Mouse (Mus musculus) kidney, adult 9 months (tissue): ENCODE results near the gene Rabl6.

Experiments used
- DNase-seq: peaks from one replicate; pipeline ENCODE4 v3.0.0; 2022

Gene Rabl6

GRCm38 (mm10) chr2:25607761-25608622 lies at the start of gene Rabl6:
Rabl6 (minus strand) TSS chr2:25608521.
- peak; percentile 91 for DNase-seq

DNA sequence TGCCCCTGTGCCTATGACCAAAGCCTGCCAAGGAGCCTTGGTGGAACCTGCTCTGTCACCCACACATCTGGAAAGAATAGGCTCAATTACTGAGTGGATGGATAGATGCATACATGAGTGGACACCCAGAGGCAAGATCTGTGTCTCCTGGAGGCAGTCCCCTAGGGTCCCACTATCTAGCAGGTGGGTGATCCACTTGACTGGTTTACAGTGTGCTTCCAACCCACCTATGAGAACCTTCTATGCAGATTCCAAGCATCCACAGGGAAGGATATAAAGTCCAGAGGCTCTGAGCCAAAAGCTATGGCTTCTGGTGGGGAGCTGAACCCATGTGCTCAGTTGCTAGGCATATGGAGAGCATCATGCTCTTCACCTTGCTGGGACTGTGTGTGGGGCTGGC lies 49.3 kb upstream of the Rabl6 start, which contains the start of gene Lcn5:
Lcn5 (plus strand) TSS at position 301 of the 400 bp plus-strand sequence.
- no peak for DNase-seq

DNA sequence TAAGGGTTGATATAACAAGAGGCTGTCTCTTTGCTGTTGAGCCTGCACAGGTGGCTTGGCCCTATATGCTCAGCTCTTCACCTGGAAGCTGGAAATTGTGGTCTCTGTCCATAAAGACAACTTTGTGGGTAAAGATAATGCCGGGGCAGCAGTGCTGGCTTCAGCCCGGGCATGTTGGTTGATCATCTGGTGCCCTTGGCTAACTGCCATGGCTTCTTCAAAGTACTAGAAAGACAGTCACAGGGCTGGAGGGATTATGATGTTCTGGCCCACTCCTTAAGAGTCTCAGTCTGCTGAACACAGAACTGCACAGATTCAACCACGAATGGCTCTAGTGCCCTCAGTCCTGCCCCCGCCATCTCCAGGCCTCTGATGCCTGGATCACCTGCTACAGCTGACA lies 48.9 kb upstream of the Rabl6 start:
- no peak for DNase-seq

DNA sequence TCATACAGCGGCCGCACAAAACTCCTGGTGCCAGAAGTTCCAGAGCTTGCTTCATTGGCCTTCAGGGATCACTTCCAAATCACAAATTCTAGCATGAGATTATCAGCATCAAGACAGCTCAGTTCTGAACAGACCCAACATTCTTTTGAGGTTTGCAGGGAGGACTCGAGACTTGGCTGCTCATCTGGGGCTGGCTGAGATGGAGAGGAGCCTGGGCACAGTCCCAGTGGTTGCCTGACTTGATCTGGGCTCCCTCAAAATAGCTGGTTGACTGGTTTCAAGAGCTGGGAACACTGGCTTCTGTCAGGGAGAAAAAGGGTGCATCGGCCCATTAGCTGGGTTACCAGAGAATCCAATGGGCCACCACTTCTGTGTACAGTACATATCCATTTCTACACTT lies 48.4 kb upstream of the Rabl6 start:
- DNase-seq: no peak

DNA sequence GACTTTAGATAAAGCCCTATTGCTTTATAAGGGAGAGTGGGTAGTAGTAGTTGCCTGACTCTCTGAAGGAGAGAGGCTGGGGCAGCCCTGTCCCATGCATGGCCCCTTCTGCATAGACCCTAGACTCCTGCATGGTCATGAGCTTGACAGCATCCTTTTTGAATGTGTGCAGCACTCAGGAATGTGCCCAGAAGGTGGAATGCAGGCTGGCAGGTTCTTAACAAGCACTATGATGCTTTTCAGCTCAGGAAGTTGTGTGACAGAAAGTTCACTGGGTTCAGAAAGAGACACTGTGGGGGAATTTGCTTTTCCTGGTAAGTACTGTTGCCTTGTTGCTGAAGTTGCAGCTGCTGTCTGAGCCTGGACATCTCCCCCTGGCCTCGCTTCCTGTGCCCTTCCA lies 46.2 kb upstream of the Rabl6 start:
- no peak for DNase-seq

GRCm38 (mm10) chr2:25652902-25653301 lies 44.6 kb upstream of the Rabl6 start, which contains the start of gene Lcn8:
Lcn8 (plus strand) TSS chr2:25653120.
- DNase-seq: no peak

DNA sequence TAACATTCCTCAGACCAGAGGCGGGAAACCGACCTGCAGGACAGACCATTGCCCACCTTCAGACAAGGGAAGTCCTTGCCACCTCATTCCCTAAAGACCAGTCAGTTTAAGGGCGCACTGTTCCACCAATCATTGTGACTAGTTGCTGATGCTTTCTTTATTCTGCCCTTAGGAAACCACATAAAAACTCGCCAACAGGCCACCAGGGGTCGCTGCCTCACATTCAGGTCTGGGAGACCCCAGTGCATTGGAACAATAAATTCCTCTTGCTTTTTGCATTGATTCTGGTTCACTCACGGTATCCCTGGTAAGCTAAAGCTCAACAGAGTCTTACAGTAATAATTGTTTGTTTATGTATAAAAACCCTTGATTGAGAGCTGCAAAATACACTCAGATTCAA lies 31.6 kb upstream of the Rabl6 start:
- DNase-seq: peak; percentile 31

GRCm38 (mm10) chr2:25634046-25634445 lies 25.7 kb upstream of the Rabl6 start:
- no peak for DNase-seq

DNA sequence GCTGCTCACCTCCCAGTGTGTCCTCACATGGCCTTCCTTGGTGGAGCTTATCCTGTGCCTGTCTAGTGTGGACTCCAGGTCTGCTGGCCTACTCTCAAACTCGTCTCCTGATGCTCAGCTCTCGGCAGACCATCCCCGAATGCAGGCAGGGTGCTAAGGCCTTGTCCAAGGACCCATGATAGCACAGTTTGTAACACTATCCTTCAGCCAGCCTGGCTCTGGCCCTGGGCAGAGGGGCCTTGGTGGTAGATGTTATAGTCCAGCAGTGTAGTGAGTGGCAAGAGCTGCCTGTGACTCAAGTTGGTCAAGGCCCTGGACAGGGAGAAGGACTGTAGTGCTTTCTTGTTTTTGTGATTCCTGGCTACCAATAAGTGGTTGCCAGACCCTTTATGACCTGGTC lies 25.3 kb upstream of the Rabl6 start:
- no peak for DNase-seq

DNA sequence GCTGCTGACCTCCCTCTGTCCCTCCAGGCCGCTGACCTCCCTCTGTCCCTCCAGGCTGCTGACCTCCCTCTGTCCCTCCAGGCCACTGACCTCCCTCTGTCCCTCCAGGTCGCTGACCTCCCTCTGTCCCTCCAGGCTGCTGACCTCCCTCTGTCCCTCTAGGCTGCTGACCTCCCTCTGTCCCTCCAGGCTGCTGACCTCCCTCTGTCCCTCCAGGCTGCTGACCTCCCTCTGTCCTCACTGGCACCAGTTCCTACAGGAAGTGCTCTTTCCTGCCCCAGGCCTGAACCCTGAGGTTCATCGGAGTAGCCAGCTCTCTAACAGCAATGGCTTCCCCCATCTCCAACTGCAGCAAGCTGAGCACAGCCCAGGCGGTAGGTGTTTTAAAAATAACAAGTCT lies 20.4 kb upstream of the Rabl6 start:
- peak; percentile 53 for DNase-seq

DNA sequence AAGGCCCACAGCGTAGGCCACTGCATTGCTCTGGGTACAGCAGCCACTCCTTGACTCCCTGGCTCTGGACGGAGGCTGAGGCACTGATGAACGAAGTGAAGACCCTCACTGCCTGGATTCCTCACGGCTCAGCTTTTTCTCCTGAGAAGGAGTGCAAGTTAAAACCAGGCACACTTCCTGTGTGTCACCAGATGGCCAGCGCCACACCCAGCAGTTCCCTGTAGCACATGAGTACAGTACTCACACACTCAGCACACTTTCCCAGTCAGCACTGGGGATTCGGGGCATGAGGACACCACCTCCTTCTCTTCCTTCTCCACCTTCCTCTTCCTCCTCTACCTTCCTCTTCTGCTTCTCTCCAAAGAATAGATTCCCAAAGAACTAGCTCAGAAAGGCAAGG lies 19.5 kb upstream of the Rabl6 start, which contains the start of gene Fcna:
Fcna (minus strand) TSS at position 220 of the 400 bp plus-strand sequence.
- DNase-seq: no peak

DNA sequence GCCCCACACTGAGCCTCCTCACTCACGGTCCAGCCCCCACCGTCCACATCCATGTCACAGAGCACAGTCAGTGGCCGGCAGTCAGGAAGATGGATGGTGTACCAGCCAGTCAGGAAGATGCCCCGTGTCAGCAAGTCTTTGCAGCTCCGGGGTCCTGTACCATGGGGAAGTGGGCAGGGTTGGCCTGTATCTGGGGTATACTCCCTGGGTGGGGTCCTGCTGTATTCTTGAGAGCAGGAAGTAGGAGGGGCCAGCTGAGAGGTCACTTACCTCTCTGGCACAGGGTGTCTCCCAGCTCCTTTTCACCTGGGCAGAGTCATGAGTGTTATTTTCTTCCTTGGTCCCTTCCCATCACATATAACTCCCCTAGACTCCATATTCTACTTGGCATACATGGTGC lies 17.7 kb upstream of the Rabl6 start:
- no peak for DNase-seq

GRCm38 (mm10) chr2:25621229-25622200 lies 13.2 kb upstream of the Rabl6 start, which contains the start of gene Tmem141:
Tmem141 (minus strand) TSS chr2:25622005.
- peak; percentile 94 for DNase-seq

- DNase-seq: no peak
Observed at GRCm38 (mm10) chr2:25620852-25621228, 12.5 kb upstream of the Rabl6 start.

DNA sequence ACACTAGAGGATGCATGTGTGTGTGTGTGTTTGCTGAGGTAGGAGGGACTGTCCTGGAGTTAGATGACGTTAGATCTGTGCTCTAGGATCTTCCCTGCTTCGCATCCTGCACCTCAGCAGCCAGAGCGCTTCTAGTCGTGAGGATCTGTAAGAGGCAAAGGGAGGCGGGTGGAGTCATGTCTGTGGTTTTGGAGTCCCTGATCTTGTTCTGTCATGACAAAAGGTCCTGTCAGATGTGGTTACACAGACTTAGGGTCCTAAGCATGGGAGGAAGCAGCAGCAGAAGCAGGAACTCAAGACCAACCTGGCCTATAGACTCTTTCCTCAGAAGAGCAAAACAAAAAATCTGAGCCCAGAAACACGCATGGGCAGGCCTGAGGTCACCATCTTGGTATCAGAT lies 12.1 kb upstream of the Rabl6 start:
- no peak for DNase-seq

- DNase-seq: no peak
Observed at GRCm38 (mm10) chr2:25617578-25617977, 9.3 kb upstream of the Rabl6 start, which contains the start of gene Ccdc183. Ccdc183 (minus strand) TSS chr2:25617678.

GRCm38 (mm10) chr2:25616398-25616797 lies 8.1 kb upstream of the Rabl6 start:
- no peak for DNase-seq

- DNase-seq: no peak
Observed at GRCm38 (mm10) chr2:25608671-25609070, 350 bp upstream of the Rabl6 start.

GRCm38 (mm10) chr2:25602526-25602925 lies 5.8 kb downstream of the Rabl6 start:
- no peak for DNase-seq

- no peak for DNase-seq
Observed at GRCm38 (mm10) chr2:25600037-25600436, 8.3 kb downstream of the Rabl6 start.

GRCm38 (mm10) chr2:25598749-25599148 lies 9.6 kb downstream of the Rabl6 start:
- DNase-seq: no peak

DNA sequence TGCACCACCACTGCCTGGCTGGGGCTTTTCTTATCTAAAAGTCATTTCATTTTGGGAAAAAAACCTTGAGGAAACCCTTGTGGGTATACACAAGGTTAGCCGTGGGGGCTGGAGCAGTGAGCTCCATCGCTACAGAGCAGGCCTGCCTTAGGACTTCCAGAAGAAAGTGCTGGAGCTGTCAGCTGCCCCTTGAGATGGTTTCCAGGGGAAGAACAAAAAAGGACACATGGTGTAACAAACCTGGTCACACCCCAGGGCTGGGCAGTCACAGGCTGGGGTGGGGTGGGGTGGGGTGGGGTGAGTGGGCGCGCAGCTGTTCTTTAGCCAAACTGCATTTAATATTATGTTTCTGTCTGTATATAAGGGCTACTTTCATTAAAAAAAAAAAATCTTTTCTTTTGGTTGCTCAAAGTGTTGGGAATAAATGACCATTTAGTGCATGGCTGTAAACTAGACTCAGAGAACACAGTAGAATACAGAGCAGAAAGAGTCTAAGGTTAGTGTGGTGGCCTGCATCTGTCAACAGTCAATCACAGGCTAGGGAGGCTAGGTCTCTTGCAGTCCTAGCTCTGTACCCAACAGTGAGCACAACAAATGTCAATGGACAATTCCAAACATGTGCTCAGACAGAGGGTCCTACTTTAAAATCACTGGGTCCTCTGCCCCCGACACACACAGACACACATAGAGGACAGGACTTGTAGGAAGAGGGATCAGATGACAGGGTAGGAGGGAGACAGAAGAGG lies 11.4 kb downstream of the Rabl6 start:
- no peak for DNase-seq

DNA sequence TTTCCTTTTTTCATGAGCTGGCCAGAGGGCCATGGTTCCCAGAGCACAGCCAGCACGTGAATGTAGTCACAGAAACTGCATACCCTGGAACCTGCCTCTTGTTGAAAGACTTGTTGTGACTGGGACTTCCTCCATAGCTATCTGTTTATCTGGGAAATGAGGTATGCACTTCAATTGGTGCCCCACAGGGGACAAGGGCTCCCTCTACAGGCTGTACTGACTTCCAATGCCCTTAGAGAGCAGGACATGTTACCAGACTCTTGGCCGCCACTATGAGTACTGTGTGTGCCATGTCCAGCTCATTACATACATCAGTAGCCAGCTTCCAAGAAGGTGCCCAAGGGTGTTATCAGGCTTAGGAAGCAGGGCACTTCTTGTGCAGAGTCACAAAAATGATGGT lies 16.5 kb downstream of the Rabl6 start:
- peak; percentile 61 for DNase-seq
